Mouse (Mus musculus) right cerebral cortex, postnatal 25 days (tissue): ENCODE results near the gene Pim1.

ENCODE experiments used
- DNase-seq: peaks from one replicate; pipeline ENCODE4 v3.0.0; 2022

The Pim1 gene

GRCm38 (mm10) chr17:29531757-29532384 lies 41.3 kb downstream of the Pim1 start:
- no peak for DNase-seq

DNA sequence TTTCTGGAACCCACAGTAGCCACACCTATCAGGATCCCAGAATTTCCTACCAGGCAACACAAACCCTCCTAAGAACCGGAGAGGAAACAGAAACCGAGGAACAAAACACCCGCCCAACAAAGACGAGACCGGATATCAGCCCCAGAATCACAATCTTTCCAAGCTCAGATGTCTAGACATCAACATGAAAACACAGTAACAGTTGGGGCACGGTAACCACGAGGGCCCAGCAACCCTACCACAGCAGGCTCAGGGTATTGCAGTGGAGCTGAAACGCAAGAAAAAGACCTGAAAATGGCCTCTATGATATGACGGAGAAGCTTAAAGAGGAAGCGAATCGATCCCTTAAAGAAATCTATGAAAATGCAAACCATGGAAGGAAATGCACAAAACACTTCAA lies 43.3 kb downstream of the Pim1 start:
- DNase-seq, result no peak

- no peak for DNase-seq
Measured at GRCm38 (mm10) chr17:29540426-29540825, 49.9 kb downstream of the Pim1 start.

GRCm38 (mm10) chr17:29541419-29541818 lies 50.9 kb downstream of the Pim1 start:
- no peak for DNase-seq

- DNase-seq, result no peak
Measured at GRCm38 (mm10) chr17:29542831-29543690, 52.5 kb downstream of the Pim1 start.

DNA sequence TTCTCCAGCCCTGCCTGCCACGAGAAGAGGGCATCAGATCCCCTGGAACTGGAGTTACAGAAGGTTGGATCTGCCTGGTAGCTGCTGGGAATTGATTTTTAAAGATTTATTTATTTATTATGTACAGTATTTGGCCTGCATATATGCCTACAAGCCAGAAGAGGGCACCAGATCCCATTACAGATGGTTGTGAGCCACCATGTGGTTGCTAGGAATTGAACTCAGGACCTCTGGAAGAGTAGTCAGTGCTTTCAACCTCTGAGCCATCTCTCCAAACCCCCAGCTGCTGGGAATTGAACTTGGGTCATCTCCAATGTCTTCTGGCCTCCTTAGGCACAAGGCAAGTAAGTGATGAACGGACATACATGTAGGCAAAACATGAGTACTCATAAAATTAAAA lies 53.5 kb downstream of the Pim1 start:
- DNase-seq, result no peak

DNA sequence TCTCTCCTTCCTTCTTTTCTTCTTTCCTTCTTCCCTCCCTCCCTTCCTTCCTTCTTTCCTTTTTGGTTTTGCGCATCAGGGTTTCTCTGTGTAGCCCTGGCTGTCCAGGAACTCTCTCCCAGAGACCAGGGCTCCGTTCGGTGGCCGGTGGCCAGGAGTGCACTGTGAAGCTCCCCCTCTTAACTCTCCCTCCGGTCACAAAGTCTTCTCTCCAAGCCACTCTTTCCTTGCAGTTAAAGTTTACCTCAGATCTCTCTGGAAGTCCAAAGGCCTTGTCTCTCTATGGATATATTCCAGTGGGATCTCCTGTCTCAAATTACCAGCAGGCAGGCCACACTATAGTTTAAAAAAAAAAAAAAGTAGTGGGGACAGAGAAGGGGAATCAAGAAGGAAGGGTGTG lies 54.7 kb downstream of the Pim1 start:
- DNase-seq, result no peak
